Mouse (Mus musculus) hindbrain, postnatal 0 days (tissue): ENCODE data around the gene Gspt2. TPM values are rescaled to one million over a fixed set of nuclear protein-coding genes. Genes with fewer than 3 reads are reported as not detected.
A peak's percentile ranks its signal among the peaks of the same experiment; 100 is the strongest.

Experiments used
- ATAC-seq: fragments of 200-750 bp; cut with Nextera tagmentation; 2 replicates; pipeline ENCODE4 v1.8.0; 2017; ENCODE audit warnings: mild to moderate bottlenecking, moderate TSS enrichment, moderate library complexity
- DNase-seq: peaks from one replicate; pipeline ENCODE4 v3.0.0-alpha.2; 2015; ENCODE audit warnings: low spot score
- H3K27ac ChIP-seq: fragments of 300-500 bp; sonication (generic); 2 replicates; pipeline ENCODE4 v1.5.1; 2014; ENCODE audit warnings: mild to moderate bottlenecking
- H3K27me3 ChIP-seq: fragments of 300-500 bp; sonication (generic); 2 replicates; pipeline ENCODE4 v1.6.1; 2014; ENCODE audit warnings: low read length, mixed read lengths; ENCODE audit not compliant: insufficient read depth
- H3K36me3 ChIP-seq: fragments of 300-500 bp; sonication (generic); 2 replicates; pipeline ENCODE4 v1.6.1; 2014; ENCODE audit warnings: low read length, mixed read lengths; ENCODE audit not compliant: insufficient read depth
- H3K4me1 ChIP-seq: fragments of 300-500 bp; sonication (generic); 2 replicates; pipeline ENCODE4 v1.6.1; 2014; ENCODE audit warnings: antibody characterized with exemption, low read length, mixed read lengths; ENCODE audit not compliant: insufficient read depth
- H3K4me2 ChIP-seq: fragments of 300-500 bp; sonication (generic); 2 replicates; pipeline ENCODE4 v1.6.1; 2014; ENCODE audit warnings: low read depth, mild to moderate bottlenecking, low read length, moderate library complexity, mixed read lengths
- H3K4me3 ChIP-seq: fragments of 300-500 bp; sonication (generic); 2 replicates; pipeline ENCODE4 v1.5.1; 2014; ENCODE audit warnings: low read length
- H3K9ac ChIP-seq: fragments of 300-500 bp; sonication (generic); replicated peaks from 2 replicates; pipeline ENCODE4 v1.6.1; 2014; ENCODE audit warnings: mild to moderate bottlenecking, low read length, moderate library complexity, mixed read lengths
- H3K9me3 ChIP-seq: fragments of 300-500 bp; sonication (generic); 2 replicates; pipeline ENCODE4 v1.6.1; 2016; ENCODE audit warnings: low read length, mixed read lengths
- CTCF ChIP-seq: IDR thresholded peaks from 2 replicates; pipeline ENCODE4 v1.5.1; 2016; ENCODE audit warnings: antibody characterized with exemption, control low read depth, low read depth
- WGBS: fragments of 180-500 bp; shearing (Covaris S2); extraction: QIAGEN DNeasy Blood & Tissue Kit; methylation state at CpG from one replicate; pipeline ENCODE4 v1.1.7; 2014; 5-methylcytosine and 5-hydroxymethylcytosine counted together
- polyA plus RNA-seq: library from polyadenylated mRNA; unstranded; fragments of >200 nt; fragmentation: Nextera tagmentation; extraction: Ambion mirVana; gene quantifications from 2 replicates; pipeline ENCODE4 v1.2.1, GENCODE M21; 2015
- total RNA-seq: library from RNA; depleted of rRNA; stranded (reverse); fragments of >200 nt; gene quantifications from 2 replicates; pipeline ENCODE4 v1.2.3, GENCODE M21; 2014; rRNA removed

Gene Gspt2
- total RNA-seq (11.1 and 12.2 TPM in 2 replicates), polyA plus RNA-seq (21.6 and 22.2 TPM in 2 replicates)

GRCm38 (mm10) chrX:94635961-94636563 is at the start of gene Gspt2:
Gspt2 (plus strand) TSS chrX:94636069.
- WGBS = 28% methylated on average over 53 of the region's 53 CpGs
- Histone ChIP-seq H3K36me3 (no peaks in the 10 kb centered on the region), H3K4me1 (peaks cover 5% of the 10 kb centered on the region; the same call in 1 of the 2 replicates), H3K9ac (peak within 1 kb of the TSS; percentile 65), H3K27ac (peak within 1 kb of the TSS; percentile 87), H3K9me3 (no peaks in the 10 kb centered on the region), H3K4me3 (peak within 1 kb of the TSS; percentile 61), H3K4me2 (peak within 1 kb of the TSS; percentile 56), H3K27me3 (no peaks in the 10 kb centered on the region)
- peak; percentile 96 for ATAC-seq
- DNase-seq = peak; percentile 81
- TF ChIP-seq CTCF = no peak

GRCm38 (mm10) chrX:94624835-94625803 is 10.8 kb upstream of the Gspt2 start:
- peak; percentile 78 for DNase-seq
- H3K9ac ChIP-seq = no peak overlapping the region; the same call in 1 of the 2 replicates

GRCm38 (mm10) chrX:94636911-94637310 is 1.0 kb downstream of the Gspt2 start:
- H3K4me1 ChIP-seq = peaks cover 5% of the 10 kb centered on the region; the same call in 1 of the 2 replicates
- no peaks in the 10 kb centered on the region for H3K27me3 ChIP-seq
- H3K4me3 ChIP-seq = peak overlapping the region; percentile 61
- H3K27ac ChIP-seq = no peak overlapping the region
- DNase-seq (no peak), ATAC-seq (no peak)
- H3K4me2 ChIP-seq = peak overlapping the region; percentile 56
- 53% methylated on average over 8 of the region's 8 CpGs for WGBS
- no peaks in the 10 kb centered on the region for H3K9me3 ChIP-seq
- TF ChIP-seq CTCF = no peak
- no peak overlapping the region; the same call in 1 of the 2 replicates for H3K9ac ChIP-seq
- no peaks in the 10 kb centered on the region for H3K36me3 ChIP-seq

More at GRCm38 (mm10) chrX:94624835-94625803, 10.8 kb upstream of the Gspt2 start:
- TF ChIP-seq CTCF = peak; percentile 73
- peak overlapping the region; percentile 43 for H3K4me2 ChIP-seq
- no peak overlapping the region for H3K27ac ChIP-seq
- no peak overlapping the region for H3K4me3 ChIP-seq
- WGBS = 28% methylated on average over 13 of the region's 13 CpGs
- no peaks in the 10 kb centered on the region for H3K4me1 ChIP-seq
- H3K36me3 ChIP-seq = no peaks in the 10 kb centered on the region
- no peaks in the 10 kb centered on the region for H3K27me3 ChIP-seq
- H3K9me3 ChIP-seq = no peaks in the 10 kb centered on the region
- peak; percentile 98 for ATAC-seq

- Histone ChIP-seq H3K4me1 (no peaks in the 10 kb centered on the region), H3K27ac (no peak overlapping the region), H3K4me2 (no peak overlapping the region), H3K9ac (no peak overlapping the region), H3K36me3 (no peaks in the 10 kb centered on the region), H3K4me3 (no peak overlapping the region), H3K9me3 (no peaks in the 10 kb centered on the region), H3K27me3 (no peaks in the 10 kb centered on the region)
- DNase-seq (no peak), ATAC-seq (no peak)
- no peak for TF ChIP-seq CTCF
These were observed 12.7 kb downstream of the Gspt2 start for GRCm38 (mm10) chrX:94648541-94648940.

- ATAC-seq = no peak
These were observed 21.9 kb downstream of the Gspt2 start for GRCm38 (mm10) chrX:94657734-94658133.

GRCm38 (mm10) chrX:94670814-94671213 is 34.9 kb downstream of the Gspt2 start:
- Histone ChIP-seq H3K4me3 (no peak overlapping the region), H3K9me3 (no peaks in the 10 kb centered on the region), H3K9ac (no peak overlapping the region), H3K36me3 (no peaks in the 10 kb centered on the region), H3K4me1 (no peaks in the 10 kb centered on the region), H3K27ac (no peak overlapping the region), H3K27me3 (no peaks in the 10 kb centered on the region), H3K4me2 (no peak overlapping the region)
- no peak for TF ChIP-seq CTCF
- no peak for DNase-seq
- ATAC-seq = no peak
- WGBS = 54% methylated on average over 4 of the region's 4 CpGs

More at GRCm38 (mm10) chrX:94657734-94658133, 21.9 kb downstream of the Gspt2 start:
- H3K27me3 ChIP-seq = 0 out of 2 replicates have a peak, but pooled peaks cover 4% of the 10 kb centered on the region
- no peak overlapping the region for H3K27ac ChIP-seq
- H3K9me3 ChIP-seq = no peaks in the 10 kb centered on the region
- TF ChIP-seq CTCF = no peak
- H3K36me3 ChIP-seq = no peaks in the 10 kb centered on the region
- H3K9ac ChIP-seq = no peak overlapping the region
- H3K4me2 ChIP-seq = no peak overlapping the region
- no peak overlapping the region for H3K4me3 ChIP-seq
- 60% methylated on average over 2 of the region's 2 CpGs for WGBS
- H3K4me1 ChIP-seq = no peaks in the 10 kb centered on the region
- DNase-seq = no peak
